Mouse (Mus musculus) myocyte (in vitro differentiated cells): ENCODE data around the gene Pml. TPM values are rescaled to one million over a fixed set of nuclear protein-coding genes. Genes with fewer than 3 reads are reported as not detected.
A peak's percentile ranks its signal among the peaks of the same experiment; 100 is the strongest.

Source experiments
- H3K27me3 ChIP-seq: one replicate; pipeline ENCODE4 v1.6.1; 2011; ENCODE audit not compliant: control insufficient read depth, insufficient read depth, insufficient read length
- H3K36me3 ChIP-seq: one replicate; pipeline ENCODE4 v1.6.1; 2011; ENCODE audit not compliant: control insufficient read depth, insufficient read depth
- H3K4me2 ChIP-seq: one replicate; pipeline ENCODE4 v1.6.1; 2011; ENCODE audit warnings: low read depth, control low read depth
- H3K4me3 ChIP-seq: one replicate; pipeline ENCODE4 v1.5.1; 2011; ENCODE audit warnings: mild to moderate bottlenecking, control low read depth, moderate library complexity
- H3K79me2 ChIP-seq: one replicate; pipeline ENCODE4 v1.6.1; 2011; ENCODE audit not compliant: control insufficient read depth, insufficient read depth
- H3ac ChIP-seq: one replicate; pipeline ENCODE4 v1.6.1; 2011; ENCODE audit not compliant: control insufficient read depth, insufficient read length
- CEBPB ChIP-seq: IDR thresholded peaks from 2 replicates; pipeline ENCODE4 v1.6.1; 2011; ENCODE audit warnings: mild to moderate bottlenecking, moderate library complexity; ENCODE audit not compliant: poor library complexity, insufficient read depth, severe bottlenecking
- E2F4 ChIP-seq: IDR thresholded peaks from one replicate; pipeline ENCODE4 v1.6.1; 2011; ENCODE audit warnings: mild to moderate bottlenecking, control low read depth, moderate library complexity; ENCODE audit not compliant: insufficient read depth
- MAX ChIP-seq: IDR thresholded peaks from one replicate; pipeline ENCODE4 v1.6.1; 2011; ENCODE audit warnings: low read depth, mild to moderate bottlenecking, control low read depth
- MYOD1 ChIP-seq, 3 experiments: IDR thresholded peaks; one replicate each; pipeline ENCODE4 v1.6.1; 2011; ENCODE audit warnings: control low read depth in 2 of 3, low read depth in 2 of 3, mild to moderate bottlenecking in 2 of 3, moderate library complexity in 1 of 3; ENCODE audit not compliant: insufficient read length in 2 of 3, control insufficient read depth in 1 of 3
- MYOG ChIP-seq, 3 experiments: IDR thresholded peaks; one replicate each; pipeline ENCODE4 v1.6.1; 2011; ENCODE audit warnings: control low read depth in 2 of 3, low read depth in 2 of 3, mild to moderate bottlenecking in 2 of 3; ENCODE audit not compliant: insufficient read length in 2 of 3, control insufficient read depth in 1 of 3, insufficient read depth in 1 of 3
- POLR2A ChIP-seq: IDR thresholded peaks from one replicate; pipeline ENCODE4 v1.6.1; 2011; ENCODE audit warnings: low read depth, mild to moderate bottlenecking, control low read depth, moderate library complexity; ENCODE audit not compliant: insufficient read length
- POLR2AphosphoS2 ChIP-seq: IDR thresholded peaks from one replicate; pipeline ENCODE4 v1.6.1; 2011; ENCODE audit warnings: low read depth, control low read depth; ENCODE audit not compliant: insufficient read length
- REST ChIP-seq: IDR thresholded peaks from one replicate; pipeline ENCODE4 v1.6.1; 2011; ENCODE audit warnings: mild to moderate bottlenecking, control low read depth, moderate library complexity; ENCODE audit not compliant: insufficient read depth, insufficient read length
- SRF ChIP-seq: IDR thresholded peaks from one replicate; pipeline ENCODE4 v1.6.1; 2011; ENCODE audit warnings: low read depth; ENCODE audit not compliant: control insufficient read depth, insufficient read length
- TCF12 ChIP-seq: IDR thresholded peaks from one replicate; pipeline ENCODE4 v1.6.1; 2011; ENCODE audit warnings: mild to moderate bottlenecking, control low read depth; ENCODE audit not compliant: poor library complexity, insufficient read depth, severe bottlenecking
- TCF3 ChIP-seq: IDR thresholded peaks from one replicate; pipeline ENCODE4 v1.6.1; 2011; ENCODE audit warnings: low read depth, control low read depth; ENCODE audit not compliant: insufficient read length
- USF1 ChIP-seq: IDR thresholded peaks from one replicate; pipeline ENCODE4 v1.6.1; 2011; ENCODE audit warnings: low read depth, mild to moderate bottlenecking, control low read depth, moderate library complexity
- polyA plus RNA-seq: library from polyadenylated mRNA; unstranded; fragments of >200 nt; fragmentation: generic; extraction: Trizol; gene quantifications from one replicate; pipeline ENCODE4 v1.2.1, GENCODE M21; 2012; ENCODE audit warnings: missing spikeins

The Pml gene
- polyA plus RNA-seq, 1 experiment, result 15.5 TPM

GRCm38 (mm10) chr9:58275797-58276196, 26.2 kb upstream of the Pml start:
- Histone ChIP-seq H3K4me3 (no peak overlapping the region), H3K27me3 (no peaks in the 10 kb centered on the region), H3K79me2 (no peaks in the 10 kb centered on the region), H3K36me3 (no peaks in the 10 kb centered on the region), H3K4me2 (peak overlapping the region; percentile 91), H3ac (no peak overlapping the region)
- TF ChIP-seq CEBPB, result peak; percentile 54; the same call in 1 of the 2 replicates
- no peak for TF ChIP-seq TCF3

GRCm38 (mm10) chr9:58275115-58275774, 25.7 kb upstream of the Pml start:
- no peak overlapping the region for H3K4me3 ChIP-seq

DNA sequence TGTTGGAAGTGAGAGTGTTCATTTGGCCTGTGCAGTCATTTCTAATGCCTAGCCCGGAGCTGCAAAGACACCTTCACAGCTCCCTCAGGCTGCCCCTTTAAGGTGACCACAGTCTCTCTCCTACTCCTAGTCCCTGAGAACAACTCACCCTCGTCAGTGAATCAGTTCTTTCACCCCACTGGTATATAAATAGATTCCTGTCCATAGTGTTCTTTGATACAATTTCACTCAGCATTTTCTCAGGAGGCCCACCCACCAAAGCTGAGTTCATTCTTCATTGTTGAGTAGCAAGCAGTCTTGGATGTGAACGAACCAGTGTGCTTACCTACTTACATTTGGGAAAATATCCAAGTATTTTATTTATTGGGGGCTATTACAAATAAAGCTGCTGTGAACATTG, 25.0 kb upstream of the Pml start:
- H3K27me3 ChIP-seq, result no peaks in the 10 kb centered on the region
- no peaks in the 10 kb centered on the region for H3K36me3 ChIP-seq
- H3K79me2 ChIP-seq, result no peaks in the 10 kb centered on the region
- no peak for TF ChIP-seq SRF
- no peak for TF ChIP-seq E2F4
- no peak for TF ChIP-seq CEBPB
- TF ChIP-seq USF1, result no peak
- no peak for TF ChIP-seq MYOG (IDR thresholded peaks at IDR 0.05; ENCODE audit: control insufficient read depth in 1 of 3, insufficient read depth in 1 of 3, insufficient read length in 2 of 3, low read depth in 2 of 3)
- TF ChIP-seq TCF12, result no peak
- TF ChIP-seq POLR2AphosphoS2, result no peak
- no peak for TF ChIP-seq POLR2A
- H3ac ChIP-seq, result no peak overlapping the region
- no peak overlapping the region for H3K4me3 ChIP-seq
- peak overlapping the region; percentile 91 for H3K4me2 ChIP-seq

More at GRCm38 (mm10) chr9:58275115-58275774, 25.7 kb upstream of the Pml start:
- Histone ChIP-seq H3K27me3 (no peaks in the 10 kb centered on the region), H3K79me2 (no peaks in the 10 kb centered on the region), H3K36me3 (no peaks in the 10 kb centered on the region), H3ac (no peak overlapping the region), H3K4me2 (peak overlapping the region; percentile 91)
- TF ChIP-seq REST (no peak), E2F4 (no peak), MYOD1 (IDR thresholded peaks at IDR 0.05; ENCODE audit: control insufficient read depth in 1 of 3, insufficient read length in 2 of 3, low read depth in 2 of 3) (peak; percentile 97 to 98 (median 98)), MYOG (IDR thresholded peaks at IDR 0.05; ENCODE audit: control insufficient read depth in 1 of 3, insufficient read depth in 1 of 3, insufficient read length in 2 of 3, low read depth in 2 of 3) (peak; percentile 38 to 93 (median 63)), TCF12 (peak; percentile 80), USF1 (no peak), POLR2AphosphoS2 (no peak), SRF (no peak), MAX (no peak), TCF3 (peak; percentile 47), POLR2A (peak; percentile 10), CEBPB (peak; percentile 7; the same call in 1 of the 2 replicates)

- Histone ChIP-seq H3K4me3 (no peak overlapping the region), H3K27me3 (no peaks in the 10 kb centered on the region), H3K36me3 (no peaks in the 10 kb centered on the region), H3K4me2 (peak overlapping the region; percentile 91), H3K79me2 (no peaks in the 10 kb centered on the region), H3ac (no peak overlapping the region)
- TF ChIP-seq MAX (no peak), REST (no peak), SRF (no peak), USF1 (no peak), TCF12 (no peak), TCF3 (no peak), MYOG (IDR thresholded peaks at IDR 0.05; ENCODE audit: control insufficient read depth in 1 of 3, insufficient read depth in 1 of 3, insufficient read length in 2 of 3, low read depth in 2 of 3) (no peak), CEBPB (no peak), MYOD1 (IDR thresholded peaks at IDR 0.05; ENCODE audit: control insufficient read depth in 1 of 3, insufficient read length in 2 of 3, low read depth in 2 of 3) (no peak), POLR2AphosphoS2 (no peak), E2F4 (no peak), POLR2A (no peak)
Observed at GRCm38 (mm10) chr9:58274101-58274604, 24.6 kb upstream of the Pml start.

- no peak overlapping the region for H3K4me3 ChIP-seq
- H3K27me3 ChIP-seq, result no peaks in the 10 kb centered on the region
- no peak overlapping the region for H3K4me2 ChIP-seq
- H3ac ChIP-seq, result no peak overlapping the region
- H3K79me2 ChIP-seq, result no peaks in the 10 kb centered on the region
- no peaks in the 10 kb centered on the region for H3K36me3 ChIP-seq
- TF ChIP-seq SRF, result no peak
- TF ChIP-seq USF1, result no peak
- TF ChIP-seq POLR2AphosphoS2, result no peak
- TF ChIP-seq E2F4, result no peak
- TF ChIP-seq CEBPB, result no peak
- TF ChIP-seq TCF12, result no peak
- no peak for TF ChIP-seq MYOG (IDR thresholded peaks at IDR 0.05; ENCODE audit: control insufficient read depth in 1 of 3, insufficient read depth in 1 of 3, insufficient read length in 2 of 3, low read depth in 2 of 3)
- no peak for TF ChIP-seq MAX
- TF ChIP-seq TCF3, result no peak
- no peak for TF ChIP-seq POLR2A
- no peak for TF ChIP-seq REST
- TF ChIP-seq MYOD1 (IDR thresholded peaks at IDR 0.05; ENCODE audit: control insufficient read depth in 1 of 3, insufficient read length in 2 of 3, low read depth in 2 of 3), result no peak
Observed at GRCm38 (mm10) chr9:58272855-58273254, 23.3 kb upstream of the Pml start.
